Mouse (Mus musculus) G1E (cell line): ENCODE data around the gene Ankrd63. TPM values are rescaled to one million over a fixed set of nuclear protein-coding genes. Genes with fewer than 3 reads are reported as not detected.

Experiments
- ATAC-seq: 2 replicates; pipeline ENCODE4 v1.8.0; 2016; ENCODE audit warnings: mild to moderate bottlenecking; ENCODE audit not compliant: insufficient number of reproducible peaks, poor library complexity, low FRiP score, severe bottlenecking; ENCODE audit errors: extremely low read depth
- DNase-seq: peaks from one replicate; pipeline ENCODE4 v3.0.0; 2012; ENCODE audit warnings: low spot score
- H3K27me3 ChIP-seq: 2 replicates; pipeline ENCODE4 v1.6.1; 2012; ENCODE audit warnings: mild to moderate bottlenecking, low read length, inconsistent platforms; ENCODE audit not compliant: insufficient read depth
- H3K36me3 ChIP-seq: replicated peaks from 2 replicates; pipeline ENCODE3; 2012; ENCODE audit warnings: mild to moderate bottlenecking, inconsistent platforms
- H3K4me1 ChIP-seq: 2 replicates; pipeline ENCODE4 v1.6.1; 2012; ENCODE audit warnings: low read depth, low read length, inconsistent platforms, mixed read lengths; ENCODE audit not compliant: insufficient read depth
- H3K4me3 ChIP-seq: 2 replicates; pipeline ENCODE4 v1.5.1; 2012; ENCODE audit warnings: low read depth, mild to moderate bottlenecking, inconsistent platforms, low read length, moderate library complexity, mixed read lengths
- H3K9me3 ChIP-seq: replicated peaks from 2 replicates; pipeline ENCODE4 v1.6.1; 2012; ENCODE audit warnings: inconsistent platforms
- CTCF ChIP-seq: IDR thresholded peaks from 2 replicates; pipeline ENCODE4 v1.5.1; 2012; ENCODE audit warnings: low read depth, low read length, inconsistent platforms, mixed read lengths
- GATA1 ChIP-seq: IDR thresholded peaks from 2 replicates; pipeline ENCODE4 v1.6.1; 2012; ENCODE audit warnings: borderline replicate concordance, low read length, inconsistent platforms, mixed read lengths
- GATA2 ChIP-seq: IDR thresholded peaks from 2 replicates; pipeline ENCODE4 v1.6.1; 2012; ENCODE audit warnings: low read depth, low read length, inconsistent platforms, borderline replicate concordance
- POLR2AphosphoS5 ChIP-seq: IDR thresholded peaks from 2 replicates; pipeline ENCODE4 v1.6.1; 2012; ENCODE audit warnings: low read depth, low read length, inconsistent platforms; ENCODE audit not compliant: insufficient replicate concordance
- TAL1 ChIP-seq: conservative IDR thresholded peaks from 2 replicates; pipeline ENCODE4 v1.6.1; 2012; ENCODE audit warnings: low read depth, low read length, inconsistent platforms, mixed read lengths
- polyA plus RNA-seq: library from polyadenylated mRNA; stranded (reverse); fragments of >175 nt; gene quantifications from 2 replicates; pipeline ENCODE4 v1.2.3, GENCODE M21; 2012
- total RNA-seq, 2 experiments: library from RNA; stranded (forward) in 1 of 2; stranded (reverse) in 1 of 2; fragments of 200-1000 nt in 1 of 2; fragments of >200 nt in 1 of 2; fragmentation: Nextera tagmentation in 1 of 2; gene quantifications; 2 replicates each; pipeline ENCODE4 v1.2.3; 2014 to 2017

Ankrd63 gene
- total and polyA plus RNA-seq, 3 experiments, result 0.05 TPM; not detected in 2

DNA sequence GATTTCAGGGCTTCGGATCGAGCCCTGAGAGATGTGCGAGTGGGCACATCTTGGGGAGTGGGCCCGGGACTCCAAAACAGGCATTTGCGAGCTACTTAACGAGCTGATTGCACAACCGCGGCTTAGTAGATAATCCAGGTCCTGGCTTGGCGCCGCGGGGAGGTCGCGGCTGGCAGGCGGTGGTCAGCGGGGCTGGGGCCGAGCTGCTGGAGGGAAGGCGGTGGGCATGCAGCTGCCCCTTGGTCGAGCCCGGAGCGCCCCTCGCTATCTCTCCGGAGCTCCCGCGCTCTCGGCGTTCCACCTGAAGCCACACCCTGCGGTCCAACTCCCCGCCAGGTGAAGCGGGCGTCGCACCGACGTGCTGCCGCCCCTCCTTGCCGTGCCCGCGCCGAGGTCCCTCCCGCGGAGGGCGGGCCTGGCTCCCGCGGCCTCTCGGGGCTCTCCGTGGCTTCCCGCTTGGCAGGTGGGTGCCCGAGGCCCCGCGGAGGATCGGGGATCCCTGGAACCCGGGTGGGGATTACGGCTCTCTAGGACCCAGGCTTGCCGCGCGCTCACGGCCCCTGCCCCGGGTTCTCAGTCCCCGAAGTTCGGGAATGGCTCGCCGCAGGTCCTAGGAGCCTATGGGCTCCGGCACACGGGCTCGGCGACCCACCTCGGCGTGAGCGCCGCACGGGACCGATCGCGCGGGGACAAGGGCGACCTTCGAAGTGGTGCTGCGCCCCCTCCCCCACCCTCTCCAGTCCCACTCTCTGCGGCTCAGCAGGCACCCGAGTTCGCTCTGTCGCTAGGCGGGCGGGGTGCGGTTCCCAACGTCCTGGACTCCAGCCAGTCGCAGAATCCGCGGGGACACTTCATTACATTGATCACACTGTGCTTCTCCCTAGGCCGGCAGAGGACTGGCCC, 26.7 kb downstream of the Ankrd63 start:
- TF ChIP-seq GATA2, result no peak
- TF ChIP-seq TAL1, result no peak
- TF ChIP-seq GATA1, result no peak
- no peak for TF ChIP-seq POLR2AphosphoS5
- no peak for TF ChIP-seq CTCF
- Histone ChIP-seq H3K4me3 (peak overlapping the region; percentile 66; the same call in 1 of the 2 replicates), H3K4me1 (peaks cover 33% of the 10 kb centered on the region), H3K9me3 (peaks cover 9% of the 10 kb centered on the region), H3K36me3 (peaks cover 98% of the 10 kb centered on the region), H3K27me3 (0 out of 2 replicates have a peak, but pooled peaks cover 5% of the 10 kb centered on the region)
- DNase-seq (no peak), ATAC-seq (no peak)

DNA sequence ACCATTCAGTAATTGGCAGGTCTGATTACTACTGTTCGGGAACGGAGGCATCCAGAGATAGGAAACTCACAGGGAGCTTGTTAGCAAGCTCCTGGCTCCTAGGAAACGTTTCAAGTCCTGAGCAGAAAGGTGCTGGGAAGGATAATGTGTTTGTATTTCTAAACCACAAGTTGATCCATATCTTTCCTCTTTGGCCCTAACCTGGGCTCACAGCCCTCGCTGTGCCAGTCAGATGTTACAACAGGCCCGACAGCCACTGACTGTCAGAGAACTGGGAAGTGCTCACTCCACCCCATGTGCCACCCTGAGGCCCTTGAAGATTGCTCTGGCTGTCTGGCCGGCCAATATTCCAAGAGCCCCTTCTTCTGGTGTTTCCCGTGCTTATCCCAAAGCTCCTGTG, 29.3 kb downstream of the Ankrd63 start:
- DNase-seq (no peak), ATAC-seq (no peak; the same call in 1 of the 2 replicates)
- H3K36me3 ChIP-seq, result peaks cover 94% of the 10 kb centered on the region
- no peak overlapping the region for H3K4me3 ChIP-seq
- peaks cover 50% of the 10 kb centered on the region for H3K4me1 ChIP-seq
- peaks cover 9% of the 10 kb centered on the region for H3K9me3 ChIP-seq
- TF ChIP-seq GATA2, result no peak
- TF ChIP-seq TAL1, result no peak
- no peak for TF ChIP-seq POLR2AphosphoS5
- no peak for TF ChIP-seq GATA1
- TF ChIP-seq CTCF, result no peak
- H3K27me3 ChIP-seq, result 0 out of 2 replicates have a peak, but pooled peaks cover 5% of the 10 kb centered on the region

DNA sequence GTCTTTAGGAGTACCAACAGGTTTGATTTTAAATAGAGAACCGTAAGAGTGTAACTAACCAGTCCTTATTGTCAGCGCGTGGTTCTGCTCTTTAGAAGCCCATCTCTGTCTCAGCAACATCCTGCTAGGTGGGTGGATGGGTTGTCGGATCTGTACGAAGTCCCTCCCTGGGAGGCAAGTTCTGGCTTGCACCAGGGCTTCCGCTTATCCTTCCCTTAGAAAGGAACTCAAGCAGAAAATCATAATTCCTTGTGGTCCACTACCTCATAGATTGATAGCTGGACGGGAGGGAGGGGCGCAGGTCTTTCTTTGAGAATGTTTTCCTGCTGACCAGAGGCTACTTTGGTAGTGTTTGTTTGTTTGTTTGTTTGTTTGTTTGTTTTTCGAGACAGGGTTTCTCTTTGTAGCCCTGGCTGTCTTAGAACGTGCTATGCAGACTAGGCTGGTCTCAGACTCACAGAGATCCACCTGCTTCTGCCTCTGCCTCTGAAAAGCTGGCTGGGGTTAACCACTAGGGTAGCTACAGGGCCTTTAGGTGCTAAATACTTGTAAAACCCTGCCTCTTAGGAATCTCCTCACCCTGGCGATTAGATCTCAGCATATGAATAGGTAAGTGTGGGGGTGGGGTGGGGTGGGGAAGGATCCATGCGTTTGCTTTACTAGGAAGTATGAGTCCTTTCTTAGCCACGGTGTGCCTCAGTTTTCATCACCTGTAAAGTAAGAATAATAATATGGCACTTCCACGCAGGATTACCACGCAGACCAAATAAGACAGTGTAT, 29.9 kb downstream of the Ankrd63 start:
- DNase-seq (no peak), ATAC-seq (no peak)
- H3K9me3 ChIP-seq, result peaks cover 9% of the 10 kb centered on the region
- H3K4me3 ChIP-seq, result no peak overlapping the region
- H3K27me3 ChIP-seq, result 0 out of 2 replicates have a peak, but pooled peaks cover 5% of the 10 kb centered on the region
- TF ChIP-seq GATA1 (no peak), GATA2 (no peak), TAL1 (no peak), POLR2AphosphoS5 (no peak), CTCF (no peak)
- H3K36me3 ChIP-seq, result peaks cover 94% of the 10 kb centered on the region
- peaks cover 55% of the 10 kb centered on the region for H3K4me1 ChIP-seq

GRCm38 (mm10) chr2:118671728-118672127, 32.0 kb downstream of the Ankrd63 start:
- peaks cover 2% of the 10 kb centered on the region; the same call in 1 of the 2 replicates for H3K9me3 ChIP-seq
- no peak for ATAC-seq
- no peak for DNase-seq
- no peak for TF ChIP-seq GATA1
- 0 out of 2 replicates have a peak, but pooled peaks cover 2% of the 10 kb centered on the region for H3K27me3 ChIP-seq
- peaks cover 52% of the 10 kb centered on the region for H3K4me1 ChIP-seq
- peaks cover 92% of the 10 kb centered on the region for H3K36me3 ChIP-seq
- no peak overlapping the region for H3K4me3 ChIP-seq

DNA sequence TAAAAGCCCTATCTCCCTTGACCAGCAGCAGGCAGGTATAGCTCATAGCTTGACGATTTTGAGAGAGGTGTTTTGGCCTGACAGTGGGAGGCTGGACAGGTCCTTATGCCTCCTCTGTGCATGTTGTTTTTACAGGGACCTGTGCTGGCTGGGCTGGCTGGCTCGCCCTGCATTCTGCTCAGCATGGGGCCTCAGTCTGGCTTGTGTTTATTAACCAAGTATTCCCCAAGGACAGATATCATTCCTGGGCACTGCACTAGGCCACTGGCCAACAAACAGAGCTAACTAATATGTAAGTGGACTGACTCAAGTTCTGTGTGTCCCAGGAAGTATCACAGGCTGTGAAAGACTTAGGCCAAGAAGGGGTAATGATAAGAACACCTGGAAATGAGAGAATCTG, 34.0 kb downstream of the Ankrd63 start:
- H3K4me3 ChIP-seq, result no peak overlapping the region
- TF ChIP-seq GATA2, result no peak
- no peak for TF ChIP-seq CTCF
- TF ChIP-seq GATA1, result no peak
- no peak for TF ChIP-seq TAL1
- TF ChIP-seq POLR2AphosphoS5, result no peak
- peaks cover 68% of the 10 kb centered on the region for H3K4me1 ChIP-seq
- DNase-seq (no peak), ATAC-seq (no peak)
- H3K27me3 ChIP-seq, result no peaks in the 10 kb centered on the region
- peaks cover 93% of the 10 kb centered on the region for H3K36me3 ChIP-seq
- no peaks in the 10 kb centered on the region for H3K9me3 ChIP-seq

- Histone ChIP-seq H3K9me3 (no peaks in the 10 kb centered on the region), H3K27me3 (no peaks in the 10 kb centered on the region), H3K36me3 (peaks cover 88% of the 10 kb centered on the region), H3K4me1 (peaks cover 69% of the 10 kb centered on the region), H3K4me3 (no peak overlapping the region)
- ATAC-seq (no peak), DNase-seq (no peak)
- TF ChIP-seq GATA1, result no peak
Measured at GRCm38 (mm10) chr2:118669245-118669644, 34.5 kb downstream of the Ankrd63 start.

DNA sequence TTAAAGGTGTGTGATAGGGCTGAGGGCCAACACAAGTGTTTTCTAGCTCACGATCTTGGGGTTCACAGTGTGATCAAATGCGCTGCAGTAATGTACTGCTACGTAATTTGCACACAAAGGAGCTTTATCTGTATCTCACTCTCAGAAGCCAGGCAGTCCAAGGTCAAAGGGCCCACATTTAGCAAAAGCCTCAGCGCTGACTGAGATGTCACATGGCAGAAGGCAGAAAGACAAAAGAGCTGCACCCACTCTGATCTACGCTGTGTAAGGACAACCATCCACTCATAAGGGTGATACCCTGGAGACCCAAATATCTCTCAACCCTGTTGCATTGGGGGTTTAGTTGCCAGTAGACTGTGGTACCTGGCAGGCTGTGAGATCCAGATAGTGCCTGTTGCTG, 36.6 kb downstream of the Ankrd63 start:
- Histone ChIP-seq H3K9me3 (no peaks in the 10 kb centered on the region), H3K27me3 (no peaks in the 10 kb centered on the region), H3K36me3 (peaks cover 67% of the 10 kb centered on the region), H3K4me3 (no peak overlapping the region), H3K4me1 (peaks cover 75% of the 10 kb centered on the region)
- TF ChIP-seq GATA2, result no peak
- no peak for TF ChIP-seq GATA1
- DNase-seq, result no peak
- no peak for ATAC-seq
